Mouse (Mus musculus): ENCODE measurements at regions not wholly inside any gene's neighbourhood (a gene's known extent, or its start where the extent isn't known, plus 50 kb on each side); places are given as distances from the start of the nearest gene placed in this dataset.

DNA sequence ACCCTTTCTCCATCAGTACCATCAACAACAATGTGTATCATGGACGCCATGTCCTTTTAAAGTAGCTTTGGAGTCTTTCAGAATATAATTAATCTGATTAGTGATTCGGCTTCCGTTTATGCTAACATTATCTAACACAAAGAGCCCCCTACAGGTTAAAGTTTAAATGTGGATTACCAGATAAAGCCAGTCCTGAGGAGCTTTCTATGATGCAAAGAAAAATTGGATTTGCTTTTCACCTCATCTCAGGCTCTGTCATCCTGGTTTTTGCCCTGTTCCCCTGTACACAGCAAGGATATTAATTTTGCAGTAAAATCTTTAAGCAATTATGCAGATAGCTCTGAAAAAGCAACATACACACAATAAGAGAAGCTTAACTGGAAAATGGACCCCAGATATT is 412.7 kb upstream of the Tbc1d2b start:
- Histone ChIP-seq H3K27me3 (ENCODE audit: insufficient read depth, low read length) (no peaks in the 10 kb centered on the region), H3K4me1 (ENCODE audit: insufficient read depth) (no peaks in the 10 kb centered on the region), H3K4me2 (ENCODE audit: low read depth, low read length) (no peak overlapping the region), H3K27ac (ENCODE audit: low read depth) (no peak overlapping the region), H3K36me3 (replicated peaks; ENCODE audit: insufficient read depth, low read length) (no peaks in the 10 kb centered on the region), H3K9ac (replicated peaks) (no peak overlapping the region), H3K4me3 (ENCODE audit: low read depth, low read length) (no peak overlapping the region), H3K9me3 (ENCODE audit: low read length) (no peaks in the 10 kb centered on the region)
- no peak for ATAC-seq
- DNase-seq = no peak
- 42% methylated on average over 3 of the region's 3 CpGs for WGBS (ENCODE audit: insufficient replicate concordance)
- TF ChIP-seq CTCF (IDR thresholded peaks at IDR 0.05; ENCODE audit: low read depth) (no peak), EP300 (IDR thresholded peaks at IDR 0.05; ENCODE audit: low read depth) (no peak)

DNA sequence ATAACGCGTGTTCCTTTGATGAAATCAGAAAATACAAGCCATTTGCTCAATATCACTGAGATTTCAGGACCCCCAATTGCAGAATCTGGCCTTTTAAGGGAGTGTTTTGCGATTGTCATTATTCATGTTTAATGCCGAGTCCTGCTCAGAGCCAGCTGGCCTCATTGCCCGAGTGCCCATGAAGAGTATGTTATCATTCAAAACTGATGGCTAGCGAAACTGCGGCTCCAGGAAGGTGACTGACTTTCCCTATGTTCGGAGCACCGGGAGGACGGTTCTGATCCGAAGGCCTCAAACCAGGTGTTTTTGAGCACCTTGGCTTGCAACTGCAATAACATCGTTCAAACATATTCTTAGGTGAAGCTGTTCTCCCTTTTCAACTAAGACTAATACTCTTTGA is 419.5 kb upstream of the Tbc1d2b start:
- Histone ChIP-seq H3K27me3 (ENCODE audit: insufficient read depth, low read length) (no peaks in the 10 kb centered on the region), H3K4me1 (ENCODE audit: insufficient read depth) (no peaks in the 10 kb centered on the region), H3K9me3 (ENCODE audit: low read length) (no peaks in the 10 kb centered on the region), H3K36me3 (replicated peaks; ENCODE audit: insufficient read depth, low read length) (no peaks in the 10 kb centered on the region), H3K27ac (ENCODE audit: low read depth) (no peak overlapping the region), H3K4me3 (ENCODE audit: low read depth, low read length) (no peak overlapping the region), H3K9ac (replicated peaks) (no peak overlapping the region), H3K4me2 (ENCODE audit: low read depth, low read length) (no peak overlapping the region)
- DNase-seq (no peak), ATAC-seq (no peak)
- 82% methylated on average over 12 of the region's 12 CpGs for WGBS (ENCODE audit: insufficient replicate concordance)
- TF ChIP-seq EP300 (IDR thresholded peaks at IDR 0.05; ENCODE audit: low read depth) = no peak
- no peak for TF ChIP-seq CTCF (IDR thresholded peaks at IDR 0.05; ENCODE audit: low read depth)

DNA sequence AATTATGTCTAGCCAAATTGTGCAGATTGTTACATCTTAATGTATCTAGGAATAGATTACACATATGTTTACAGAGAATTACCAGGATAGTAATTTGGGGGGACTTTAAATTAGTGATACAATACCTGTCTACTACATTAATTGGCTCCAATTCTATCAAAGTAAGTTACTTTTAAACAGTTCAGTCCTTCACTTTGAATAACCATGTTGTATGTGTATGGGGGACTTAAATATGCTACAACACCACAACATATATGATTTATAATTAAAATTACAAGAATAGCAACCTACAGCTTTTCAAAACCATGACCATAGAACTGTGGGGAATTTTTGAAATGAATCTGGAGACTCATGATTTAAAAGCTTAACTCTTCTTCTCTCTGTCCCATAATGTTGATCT is 420.5 kb upstream of the Tbc1d2b start:
- no peak for TF ChIP-seq CTCF (IDR thresholded peaks at IDR 0.05; ENCODE audit: low read depth)
- TF ChIP-seq EP300 (IDR thresholded peaks at IDR 0.05; ENCODE audit: low read depth) = no peak
- no peaks in the 10 kb centered on the region for H3K4me1 ChIP-seq (ENCODE audit: insufficient read depth)
- no peaks in the 10 kb centered on the region for H3K36me3 ChIP-seq (replicated peaks; ENCODE audit: insufficient read depth, low read length)
- H3K9me3 ChIP-seq (ENCODE audit: low read length) = no peaks in the 10 kb centered on the region
- no peak for DNase-seq
- ATAC-seq = no peak
- no peak overlapping the region for H3K9ac ChIP-seq (replicated peaks)
- H3K4me2 ChIP-seq (ENCODE audit: low read depth, low read length) = no peak overlapping the region
- no peak overlapping the region for H3K27ac ChIP-seq (ENCODE audit: low read depth)
- no peaks in the 10 kb centered on the region for H3K27me3 ChIP-seq (ENCODE audit: insufficient read depth, low read length)
- no peak overlapping the region for H3K4me3 ChIP-seq (ENCODE audit: low read depth, low read length)

DNA sequence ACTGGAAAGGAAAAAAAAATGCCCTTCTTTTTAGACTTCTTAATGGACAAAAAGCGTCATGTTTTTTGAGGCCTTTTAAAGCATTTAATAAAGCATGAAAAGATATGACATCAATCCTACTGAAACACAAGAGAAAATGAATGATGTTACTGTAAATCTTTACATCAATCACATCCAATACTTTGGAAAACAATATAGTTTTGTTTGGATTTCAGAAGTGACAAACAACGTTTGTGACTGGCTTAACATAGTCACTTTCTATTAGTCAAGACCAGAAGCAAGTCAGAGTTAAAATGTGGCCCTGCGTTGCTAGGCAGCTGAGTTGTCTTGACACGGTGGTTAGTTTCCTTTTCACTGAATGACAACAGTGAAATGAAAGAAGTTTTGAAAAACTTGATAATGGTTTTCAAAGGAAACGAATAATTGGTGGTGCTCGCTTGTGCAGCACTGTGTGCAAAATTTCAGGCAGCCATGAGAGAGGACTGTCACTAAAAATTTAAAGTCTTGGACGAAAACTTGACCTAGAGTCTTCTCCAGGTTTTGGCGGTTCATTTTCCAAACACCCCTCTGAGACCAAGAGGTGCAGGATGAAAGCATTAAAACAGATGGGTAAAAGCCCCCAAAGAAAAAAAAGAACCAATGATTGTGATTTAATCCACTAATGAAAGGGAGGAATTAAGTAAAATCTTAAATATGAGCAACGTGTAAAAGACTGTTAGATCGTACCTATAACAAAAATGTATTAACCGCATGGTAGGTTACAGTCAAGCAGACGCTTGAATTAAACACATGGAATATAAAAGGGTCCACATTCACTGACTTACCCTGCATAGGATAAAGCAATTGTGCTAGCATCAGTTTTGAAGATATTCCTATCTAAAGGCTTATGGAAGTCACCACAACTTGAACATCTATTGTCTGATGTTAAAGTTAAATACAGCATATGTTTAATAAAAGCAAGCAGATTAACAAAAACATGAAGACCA is 421.4 kb upstream of the Tbc1d2b start:
- H3K27me3 ChIP-seq (ENCODE audit: insufficient read depth, low read length) = no peaks in the 10 kb centered on the region
- ATAC-seq = no peak

DNA sequence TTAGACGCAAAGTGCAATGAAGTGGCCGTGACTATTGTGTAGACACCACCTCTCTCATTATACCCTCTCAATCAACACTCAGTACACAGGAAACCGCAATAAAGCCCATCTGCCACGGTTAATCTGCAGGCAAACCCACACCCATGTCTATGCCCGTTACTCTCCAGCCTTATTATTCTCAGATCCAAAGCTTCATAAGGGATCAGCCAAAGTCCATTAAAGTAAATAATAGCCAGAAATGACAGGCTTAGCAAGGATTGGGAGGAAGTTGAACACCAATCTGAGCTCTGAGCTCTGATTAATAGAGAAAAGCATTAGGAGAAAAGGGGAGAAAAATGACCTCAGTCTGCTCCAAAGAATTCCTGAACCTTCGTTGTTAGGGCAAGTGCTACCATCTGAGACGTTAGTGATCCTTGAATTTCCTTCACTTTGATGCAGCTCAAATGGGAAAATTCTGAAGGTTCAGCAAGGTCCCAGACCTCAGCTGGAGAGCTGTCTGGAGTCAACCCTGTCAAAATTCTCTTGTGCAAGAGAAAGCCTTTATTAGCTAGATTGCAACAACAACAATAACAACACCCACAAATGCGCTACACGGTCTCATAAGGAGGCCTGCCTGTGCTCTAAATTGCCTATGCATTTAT is 422.5 kb upstream of the Tbc1d2b start:
- 61% methylated on average over 9 of the region's 9 CpGs for WGBS (ENCODE audit: insufficient replicate concordance)
- no peaks in the 10 kb centered on the region for H3K4me1 ChIP-seq (ENCODE audit: insufficient read depth)
- H3K9ac ChIP-seq (replicated peaks) = no peak overlapping the region
- H3K4me2 ChIP-seq (ENCODE audit: low read depth, low read length) = no peak overlapping the region
- H3K27ac ChIP-seq (ENCODE audit: low read depth) = no peak overlapping the region
- no peaks in the 10 kb centered on the region for H3K9me3 ChIP-seq (ENCODE audit: low read length)
- H3K27me3 ChIP-seq (ENCODE audit: insufficient read depth, low read length) = no peaks in the 10 kb centered on the region
- H3K4me3 ChIP-seq (ENCODE audit: low read depth, low read length) = no peak overlapping the region
- TF ChIP-seq EP300 (IDR thresholded peaks at IDR 0.05; ENCODE audit: low read depth) = no peak
- TF ChIP-seq CTCF (IDR thresholded peaks at IDR 0.05; ENCODE audit: low read depth) = no peak
- DNase-seq (no peak), ATAC-seq (no peak)
- no peaks in the 10 kb centered on the region for H3K36me3 ChIP-seq (replicated peaks; ENCODE audit: insufficient read depth, low read length)

More for the DNA sequence above, 421.4 kb upstream of the Tbc1d2b start:
- Histone ChIP-seq H3K36me3 (replicated peaks; ENCODE audit: insufficient read depth, low read length) (no peaks in the 10 kb centered on the region), H3K4me3 (ENCODE audit: low read depth, low read length) (no peak overlapping the region), H3K9ac (replicated peaks) (no peak overlapping the region), H3K27ac (ENCODE audit: low read depth) (no peak overlapping the region), H3K4me1 (ENCODE audit: insufficient read depth) (no peaks in the 10 kb centered on the region), H3K4me2 (ENCODE audit: low read depth, low read length) (no peak overlapping the region), H3K9me3 (ENCODE audit: low read length) (no peaks in the 10 kb centered on the region)
- WGBS (ENCODE audit: insufficient replicate concordance) = 67% methylated on average over 12 of the region's 12 CpGs
- DNase-seq = no peak
- TF ChIP-seq EP300 (IDR thresholded peaks at IDR 0.05; ENCODE audit: low read depth) (no peak), CTCF (IDR thresholded peaks at IDR 0.05; ENCODE audit: low read depth) (no peak)

DNA sequence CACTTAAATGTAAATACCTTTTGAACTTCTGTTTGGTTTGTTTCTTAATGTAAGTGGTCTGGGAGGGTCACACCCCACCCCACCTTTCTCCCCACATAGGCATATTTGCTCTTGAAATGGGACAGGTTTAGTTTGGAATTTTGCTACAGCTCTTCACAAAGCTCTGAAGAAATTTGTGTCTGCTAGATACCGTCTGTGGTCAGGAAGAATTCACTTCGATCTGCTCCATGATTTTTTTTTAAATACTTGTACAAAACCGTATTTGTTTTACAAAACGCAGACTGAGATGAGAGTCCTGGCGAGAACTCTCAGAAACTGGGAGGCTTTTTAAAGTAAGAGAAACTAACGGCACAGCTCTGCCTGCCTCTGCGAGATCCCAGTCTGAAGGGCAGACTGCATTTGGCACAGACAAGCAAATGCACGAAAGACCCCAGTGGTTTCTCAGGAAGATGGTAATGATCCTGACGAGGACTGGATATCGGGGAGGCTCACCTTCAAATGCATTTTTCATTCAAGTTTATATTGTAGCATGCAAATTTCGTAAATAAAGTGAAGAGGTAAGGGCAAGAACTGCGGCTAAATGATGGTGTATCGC is 423.5 kb upstream of the Tbc1d2b start:
- Histone ChIP-seq H3K4me2 (ENCODE audit: low read depth, low read length) (no peak overlapping the region), H3K9me3 (ENCODE audit: low read length) (no peaks in the 10 kb centered on the region), H3K4me1 (ENCODE audit: insufficient read depth) (no peaks in the 10 kb centered on the region), H3K36me3 (replicated peaks; ENCODE audit: insufficient read depth, low read length) (no peaks in the 10 kb centered on the region), H3K27me3 (ENCODE audit: insufficient read depth, low read length) (no peaks in the 10 kb centered on the region), H3K4me3 (ENCODE audit: low read depth, low read length) (no peak overlapping the region), H3K27ac (ENCODE audit: low read depth) (no peak overlapping the region), H3K9ac (replicated peaks) (no peak overlapping the region)
- TF ChIP-seq EP300 (IDR thresholded peaks at IDR 0.05; ENCODE audit: low read depth) (no peak), CTCF (IDR thresholded peaks at IDR 0.05; ENCODE audit: low read depth) (no peak)
- ATAC-seq (no peak), DNase-seq (no peak)
- 64% methylated on average over 13 of the region's 13 CpGs for WGBS (ENCODE audit: insufficient replicate concordance)

All from liver, postnatal 0 days (tissue).